Mouse (Mus musculus): ENCODE data around the gene Hint1.

DNA sequence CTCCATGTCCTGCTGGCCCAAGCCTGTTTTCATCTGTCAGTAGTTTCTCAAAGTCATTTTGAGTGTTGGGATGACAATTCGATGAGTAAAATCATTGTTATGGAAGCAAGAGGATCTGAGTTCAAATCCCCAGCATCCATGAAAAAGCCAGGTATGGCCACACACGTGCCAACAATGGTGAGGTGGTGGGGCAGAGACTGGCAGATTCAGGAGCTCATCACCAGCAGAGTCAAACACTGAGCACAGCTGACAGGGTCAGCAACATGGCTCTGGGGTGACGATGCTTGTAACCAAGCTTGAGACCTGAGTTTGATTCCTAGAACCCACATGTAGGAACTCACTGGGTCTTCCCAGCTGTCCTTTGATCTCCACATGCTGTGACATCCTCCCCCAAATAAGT lies 38.9 kb downstream of the Hint1 start:
- TF ChIP-seq CTCF (IDR thresholded peaks at IDR 0.05; ENCODE audit: control insufficient read depth, insufficient read depth, insufficient read length) (no peak), MAX (IDR thresholded peaks at IDR 0.05) (no peak)

Measured in C2C12 (cell line).